Mouse (Mus musculus) frontal cortex, postnatal 25 days (tissue): ENCODE measurements around the gene Btbd9.
A peak's percentile ranks its signal among the peaks of the same experiment; 100 is the strongest.

Source experiments
- DNase-seq, 2 experiments: peaks; one replicate each; pipeline ENCODE4 v3.0.0; 2022; ENCODE audit warnings: low spot score in 2 of 2

The Btbd9 gene

DNA sequence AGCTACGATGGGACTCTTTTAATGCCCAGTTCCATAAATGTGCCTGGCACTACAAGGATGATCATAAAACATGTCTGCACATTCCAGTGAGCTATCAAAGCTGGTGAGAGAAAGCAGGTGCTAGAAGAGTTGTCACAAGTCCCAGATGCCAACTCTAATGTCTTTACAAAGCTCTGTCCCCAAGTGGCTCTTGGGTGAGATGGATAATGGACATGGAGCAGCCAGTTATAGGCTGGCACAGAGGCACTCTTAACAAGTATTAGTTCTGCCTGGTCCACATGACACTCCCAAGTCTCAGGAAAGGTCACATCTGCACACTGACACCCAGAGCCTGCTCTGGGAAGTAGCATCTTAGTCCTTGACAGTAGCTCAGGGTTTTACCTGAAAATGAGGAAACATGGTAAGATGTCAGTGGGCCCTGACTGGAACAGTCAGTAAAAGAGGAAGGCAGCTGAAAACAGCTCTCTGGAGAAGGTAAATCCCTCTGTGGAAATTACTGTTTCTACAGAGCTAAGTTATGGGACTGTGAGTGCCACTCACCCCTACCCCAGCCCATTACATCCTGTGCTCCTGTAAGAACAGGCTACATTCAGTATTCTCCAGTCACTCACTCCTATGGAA lies 91.7 kb downstream of the Btbd9 start:
- DNase-seq = no peak

DNA sequence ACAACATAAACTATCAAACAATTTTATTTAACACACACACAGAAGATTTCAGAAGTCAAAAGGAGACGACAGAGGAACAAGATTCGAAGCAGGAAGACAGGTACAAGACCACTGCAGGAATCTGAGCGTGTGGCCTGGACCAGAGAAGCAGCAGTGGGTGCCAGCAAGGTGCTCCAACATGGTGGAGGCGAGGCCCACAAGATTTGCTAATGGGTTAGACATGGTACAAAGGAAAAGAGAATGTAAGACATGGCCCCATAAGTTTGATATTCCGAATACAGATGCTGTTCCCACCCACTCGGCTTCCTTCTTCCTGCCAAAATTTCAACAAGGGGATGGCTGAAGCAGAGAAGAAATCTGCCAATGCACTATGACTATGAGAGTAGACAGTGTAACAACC lies 94.5 kb downstream of the Btbd9 start:
- DNase-seq = no peak

DNA sequence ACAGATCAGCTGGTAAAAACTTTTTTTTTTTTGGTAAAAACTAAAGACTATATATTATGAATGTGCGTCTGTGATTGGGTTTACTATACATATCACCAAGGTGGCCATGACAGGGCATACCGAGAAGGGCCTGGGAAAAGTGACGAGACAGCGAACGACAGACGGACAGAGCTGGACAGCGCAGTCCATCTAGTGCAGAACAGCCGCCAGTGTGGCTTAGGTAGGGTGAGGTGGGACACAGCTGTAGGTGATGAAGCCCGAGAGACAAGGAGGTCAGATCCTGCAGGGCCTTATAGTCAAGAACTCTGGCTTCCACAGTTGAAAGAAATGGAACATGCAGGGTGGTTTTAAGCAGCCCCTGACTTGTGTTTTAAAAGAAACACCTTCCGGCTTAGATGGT lies 94.9 kb downstream of the Btbd9 start:
- DNase-seq = no peak

DNA sequence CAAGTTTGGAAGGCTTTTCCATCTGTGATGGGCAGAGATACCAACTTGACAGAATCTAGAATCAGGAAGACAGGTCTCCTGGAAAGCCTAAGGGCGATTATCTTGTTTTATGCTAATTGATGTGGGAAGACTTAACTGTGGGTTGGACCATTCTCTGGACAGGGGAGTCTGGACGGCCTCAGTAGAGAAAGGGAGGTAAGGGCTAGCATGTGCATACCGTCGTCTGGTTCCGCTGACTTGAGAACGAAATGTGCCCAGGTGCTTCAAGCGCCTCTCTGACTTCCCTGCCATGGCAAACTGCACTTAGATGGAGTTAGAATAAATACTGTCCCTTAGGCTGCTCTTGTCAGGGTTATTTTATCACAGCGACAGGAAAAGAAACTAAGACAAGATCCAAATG lies 95.9 kb downstream of the Btbd9 start:
- no peak for DNase-seq

DNA sequence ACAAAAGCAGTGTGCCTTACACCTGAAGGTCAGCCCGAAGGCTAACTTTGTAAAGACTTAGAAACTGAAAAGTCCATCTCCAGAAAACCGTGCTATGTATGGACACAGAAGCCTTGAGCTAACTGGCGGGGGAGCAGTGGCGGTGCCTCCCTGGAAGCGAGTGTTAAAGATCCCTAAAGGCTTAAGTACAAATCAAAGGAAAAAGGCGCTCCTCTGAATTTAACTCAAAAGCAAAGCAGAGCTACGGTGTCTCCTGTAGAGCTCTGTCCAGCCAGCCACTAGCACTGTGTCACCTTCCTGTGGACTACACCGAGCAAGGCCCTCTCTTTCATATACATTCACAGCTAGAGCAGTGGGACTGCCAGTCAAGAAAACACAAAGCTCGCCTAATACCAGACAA lies 98.1 kb downstream of the Btbd9 start:
- no peak for DNase-seq

DNA sequence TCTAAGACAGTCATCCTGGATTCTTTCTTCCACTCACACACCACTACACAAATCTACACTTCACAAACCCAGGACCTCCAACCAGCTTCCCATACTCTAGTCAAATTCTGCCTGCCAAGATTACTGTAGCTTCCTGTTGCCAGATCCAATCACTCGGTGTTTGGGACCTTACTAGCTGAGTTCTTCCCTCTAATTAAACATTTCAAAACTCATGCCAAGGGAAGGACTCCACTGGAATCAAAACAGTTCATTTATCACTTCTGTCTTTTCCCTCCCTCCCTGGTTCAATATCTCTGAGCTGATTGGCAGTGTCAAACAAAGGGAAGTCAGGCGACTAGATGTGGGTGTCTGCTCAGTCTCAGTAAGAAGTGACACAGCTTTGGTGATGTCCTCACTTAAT lies 101.7 kb downstream of the Btbd9 start:
- DNase-seq = no peak

DNA sequence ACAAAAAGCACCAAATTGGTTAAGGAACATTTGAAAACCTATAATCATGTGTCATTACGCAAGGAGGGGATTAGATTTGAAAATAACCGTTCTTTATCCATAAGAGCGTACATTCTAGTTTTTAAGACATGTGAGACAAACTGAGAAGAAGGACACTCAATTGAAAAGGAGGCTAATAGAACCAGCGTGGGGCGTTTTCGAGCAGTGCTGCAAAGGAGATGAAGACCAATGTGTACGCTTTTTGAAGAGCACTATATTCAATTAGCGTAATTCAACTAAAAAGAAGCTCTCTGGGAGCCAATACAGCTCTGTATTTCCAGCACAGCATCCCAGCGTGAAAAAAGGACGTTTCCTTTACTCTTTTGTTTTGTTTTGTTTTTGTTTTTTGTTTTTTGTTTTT lies 103.5 kb downstream of the Btbd9 start:
- no peak for DNase-seq

DNA sequence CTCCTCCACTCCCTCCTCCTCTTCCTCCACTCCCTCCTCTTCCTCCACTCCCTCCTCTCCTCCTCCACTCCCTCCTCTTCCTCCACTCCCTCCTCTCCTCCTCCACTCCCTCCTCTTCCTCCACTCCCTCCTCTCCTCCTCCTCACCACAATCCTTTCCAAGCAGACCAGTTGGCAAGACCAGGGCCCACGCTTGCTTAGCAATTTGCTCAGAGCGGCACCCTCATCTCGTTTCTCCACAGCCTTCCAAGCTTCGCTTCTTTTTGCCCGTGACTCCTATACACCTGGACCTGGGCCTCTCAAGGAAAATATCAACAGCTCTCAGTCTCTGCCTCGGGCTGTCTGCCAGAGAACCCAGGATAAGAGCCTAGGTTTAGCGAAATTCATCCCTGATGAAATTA lies 104.8 kb downstream of the Btbd9 start:
- DNase-seq = no peak

DNA sequence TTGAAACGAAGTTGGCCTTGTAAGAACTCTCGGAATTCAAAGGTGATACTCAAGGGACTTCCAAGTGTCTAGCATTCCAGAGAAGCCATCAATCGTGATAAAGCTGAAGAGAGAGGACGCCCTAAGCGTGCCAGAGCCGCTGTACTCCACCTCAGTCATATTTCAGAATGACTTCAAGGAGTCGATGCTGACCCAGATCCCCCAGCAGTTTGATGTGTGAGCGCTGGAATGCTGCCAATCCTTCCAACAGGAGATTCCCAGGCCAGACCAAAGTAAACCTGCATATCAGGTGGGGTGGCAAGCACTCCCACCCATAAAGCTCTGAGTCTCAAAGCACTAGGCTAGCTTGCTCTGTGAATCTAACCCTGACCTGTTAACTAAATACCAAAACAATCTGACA lies 105.5 kb downstream of the Btbd9 start:
- DNase-seq = no peak

DNA sequence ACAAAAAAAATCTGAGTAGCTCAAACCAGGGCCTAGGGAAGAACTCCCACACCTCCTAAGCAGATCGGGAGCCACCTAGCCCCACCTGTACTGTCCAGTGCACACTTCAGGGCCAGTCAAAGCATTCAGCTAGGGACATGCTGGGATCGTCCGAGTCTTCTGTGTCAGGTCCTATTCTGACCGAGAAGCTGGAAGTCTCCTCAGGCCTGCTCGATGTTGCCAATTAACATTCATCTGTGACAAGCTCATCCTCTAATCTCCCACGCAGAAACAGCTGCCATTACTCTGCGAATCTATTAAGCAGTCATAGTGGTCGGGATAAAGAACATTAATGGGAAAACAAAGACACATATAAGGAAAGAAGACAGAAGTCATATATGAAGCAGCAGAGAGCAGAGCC lies 106.0 kb downstream of the Btbd9 start:
- DNase-seq = no peak

DNA sequence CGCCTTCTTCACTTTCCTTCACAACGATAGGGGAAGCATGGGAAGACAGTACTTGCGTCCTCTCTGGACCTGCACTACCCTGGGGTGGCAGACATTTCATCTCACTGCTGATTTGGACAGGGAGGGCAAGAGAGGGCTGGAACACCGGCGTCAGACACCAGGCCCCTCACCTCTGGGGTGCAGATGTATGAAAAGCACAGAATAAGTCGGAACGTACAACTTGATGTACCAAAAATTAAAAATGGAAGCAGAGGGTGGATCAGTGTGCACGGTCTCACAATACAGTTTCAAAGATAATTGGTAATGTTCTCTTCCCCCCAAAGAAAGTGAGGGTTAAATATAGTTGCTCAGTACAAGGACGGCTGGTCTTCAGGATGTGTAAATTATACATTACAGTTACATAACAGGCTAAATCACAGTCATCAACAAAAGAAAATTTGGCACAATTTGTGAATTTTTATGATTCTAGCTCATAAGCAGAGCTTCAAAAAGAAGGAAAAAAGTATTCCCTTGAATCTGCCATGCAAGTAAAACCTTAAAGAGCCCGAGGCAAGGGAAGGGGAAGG lies 106.7 kb downstream of the Btbd9 start:
- no peak for DNase-seq

DNA sequence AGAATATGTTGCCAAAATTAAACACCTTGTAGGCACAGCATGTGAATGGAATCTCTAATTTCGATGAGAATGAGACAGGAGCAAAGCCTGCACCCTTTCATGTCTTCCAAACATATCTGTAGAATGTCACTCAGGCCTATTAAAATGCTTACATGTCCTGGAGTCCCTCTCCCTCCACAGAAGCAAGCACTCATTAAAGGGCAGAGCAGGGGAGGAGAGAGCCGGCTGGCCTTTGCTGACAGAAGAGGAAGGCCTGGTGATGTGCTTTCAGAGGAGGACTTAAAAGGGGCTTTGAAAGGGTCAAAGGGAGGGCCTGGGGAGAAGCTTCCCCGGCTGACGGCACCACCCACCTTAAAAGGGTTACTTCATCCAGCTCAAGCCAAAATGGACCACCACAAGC lies 107.9 kb downstream of the Btbd9 start:
- DNase-seq = no peak

DNA sequence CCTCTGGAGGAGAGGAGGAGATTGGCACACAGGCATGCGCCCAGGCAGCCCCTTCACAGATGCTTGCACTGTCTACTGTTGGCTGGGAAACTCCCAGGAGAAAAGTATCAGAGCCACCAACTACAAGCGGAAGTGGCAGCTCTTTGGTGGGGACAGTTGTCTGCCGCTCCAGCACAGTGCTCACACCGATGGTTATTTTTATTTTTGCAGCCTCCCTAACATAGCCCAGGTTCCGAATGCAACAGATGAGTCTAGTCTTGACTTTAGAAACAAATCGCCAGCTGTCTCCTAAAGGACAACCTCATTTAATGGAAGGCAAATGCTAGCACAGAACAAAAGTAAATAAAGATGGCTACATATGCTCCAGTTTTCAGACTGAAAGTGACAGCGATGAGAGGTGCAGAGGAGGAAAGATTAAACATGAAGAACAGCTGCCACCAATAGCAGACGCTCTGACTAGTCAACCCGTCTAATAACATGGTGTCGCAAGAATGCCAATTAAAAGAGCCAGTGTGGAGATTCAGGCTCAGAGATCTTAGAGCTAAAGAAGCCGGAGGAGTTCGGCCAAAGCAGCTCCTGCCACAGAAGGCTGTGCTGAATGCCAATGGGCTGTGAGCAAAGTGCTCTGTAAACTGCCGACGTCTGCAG lies 108.6 kb downstream of the Btbd9 start:
- peak in 1 of 2 experiments; percentile 38 for DNase-seq

DNA sequence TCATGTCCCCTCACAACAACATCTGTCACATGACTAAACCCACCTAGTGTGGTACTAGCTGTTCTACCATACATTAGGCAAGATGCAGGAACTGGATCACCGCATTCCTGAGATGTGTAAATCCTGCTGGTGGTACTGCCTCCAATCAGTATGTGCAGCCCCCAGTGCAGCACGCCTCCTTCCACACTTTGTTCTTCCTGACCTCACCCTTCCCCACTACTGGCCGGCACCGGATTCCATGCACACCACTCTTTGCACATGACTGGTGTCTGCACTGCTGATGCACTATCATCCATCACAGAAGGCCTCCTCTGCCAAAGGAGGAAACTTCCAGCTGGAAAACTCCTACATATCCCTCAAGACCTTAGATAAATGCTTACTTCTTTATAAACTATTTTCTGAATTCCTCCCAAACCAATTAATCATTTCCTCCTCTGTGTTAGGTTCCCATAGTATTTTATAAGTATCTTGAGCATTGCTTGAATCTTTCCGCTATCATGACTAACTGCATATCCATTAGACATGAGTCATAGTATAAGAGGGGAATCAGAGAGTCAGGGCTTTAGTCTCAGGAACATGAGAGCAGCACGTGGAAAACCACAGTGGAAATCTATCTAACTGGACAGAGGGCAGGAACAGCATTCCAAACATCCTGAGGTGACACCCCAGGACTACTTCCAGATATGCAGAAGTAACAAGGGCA lies 111.1 kb downstream of the Btbd9 start:
- DNase-seq = no peak

DNA sequence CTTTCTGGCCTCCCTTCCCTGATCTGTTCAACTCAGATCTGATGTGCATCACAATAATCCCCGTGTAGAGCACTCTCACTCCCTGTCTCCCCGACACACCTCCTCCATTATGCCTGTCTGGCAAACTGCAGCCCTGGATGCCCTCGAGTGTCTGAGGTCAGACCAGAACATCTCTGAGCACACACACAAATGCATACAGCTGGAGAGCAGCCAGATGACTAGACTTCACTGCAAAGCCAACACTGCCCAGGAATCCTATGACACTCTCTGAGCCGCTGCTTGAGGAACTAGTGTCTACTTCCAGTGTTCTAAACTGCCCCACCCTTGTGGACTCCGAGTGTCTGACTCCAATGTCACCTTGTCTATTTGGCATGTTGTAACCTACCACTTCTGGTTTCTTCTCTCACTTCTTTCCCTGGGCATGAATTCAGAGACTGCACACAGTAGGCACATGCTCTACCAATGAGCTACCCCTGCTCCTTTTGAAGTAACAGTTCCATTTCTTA lies 112.0 kb downstream of the Btbd9 start:
- DNase-seq = no peak

DNA sequence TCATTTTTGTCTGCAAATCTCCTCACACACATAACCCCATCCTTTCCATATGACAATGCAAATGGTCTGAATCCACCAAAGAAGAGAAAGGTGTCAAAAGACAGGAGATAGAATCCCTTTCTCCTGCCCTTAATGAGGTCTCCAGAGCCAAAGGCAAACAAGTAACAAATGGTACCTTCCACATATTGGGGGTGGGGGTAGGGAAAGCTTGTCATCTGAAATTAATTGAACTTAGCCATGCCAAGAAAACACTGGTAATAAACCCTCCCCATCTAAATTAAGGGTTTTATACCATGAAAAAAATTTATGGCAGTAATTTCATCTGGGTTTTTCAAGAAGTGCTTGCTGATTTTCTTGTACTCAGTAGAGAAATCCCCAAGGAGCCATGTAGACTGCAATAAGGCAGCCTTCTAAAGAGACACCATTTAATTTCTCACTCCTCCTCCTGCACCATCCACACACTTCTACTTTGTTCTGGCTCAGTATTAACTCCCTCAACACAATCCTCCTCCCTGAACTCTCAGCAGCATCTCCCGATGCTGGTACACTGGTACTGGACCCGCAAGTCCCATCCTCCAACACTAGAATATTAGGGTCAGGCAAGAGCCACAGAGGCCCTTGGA lies 115.5 kb downstream of the Btbd9 start:
- DNase-seq = no peak

DNA sequence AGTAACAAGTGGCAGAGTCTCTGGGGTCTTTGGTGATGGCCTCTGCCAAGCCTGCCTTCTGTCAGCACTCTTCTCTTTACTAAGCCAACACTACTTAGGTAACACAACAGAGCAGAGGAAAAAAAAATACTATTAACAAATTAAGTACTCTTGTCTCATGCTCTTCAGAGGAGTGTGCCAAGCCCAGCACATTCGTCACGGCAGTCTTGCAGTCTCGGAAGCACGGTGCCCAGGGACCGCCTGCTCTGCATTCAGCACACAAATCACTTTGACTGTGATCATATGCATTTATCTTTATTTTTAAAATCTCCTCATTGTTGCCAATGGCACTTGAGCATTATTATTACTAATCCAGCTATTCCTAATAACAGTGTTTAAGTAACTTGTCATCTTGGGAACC lies 116.6 kb downstream of the Btbd9 start:
- DNase-seq = no peak

DNA sequence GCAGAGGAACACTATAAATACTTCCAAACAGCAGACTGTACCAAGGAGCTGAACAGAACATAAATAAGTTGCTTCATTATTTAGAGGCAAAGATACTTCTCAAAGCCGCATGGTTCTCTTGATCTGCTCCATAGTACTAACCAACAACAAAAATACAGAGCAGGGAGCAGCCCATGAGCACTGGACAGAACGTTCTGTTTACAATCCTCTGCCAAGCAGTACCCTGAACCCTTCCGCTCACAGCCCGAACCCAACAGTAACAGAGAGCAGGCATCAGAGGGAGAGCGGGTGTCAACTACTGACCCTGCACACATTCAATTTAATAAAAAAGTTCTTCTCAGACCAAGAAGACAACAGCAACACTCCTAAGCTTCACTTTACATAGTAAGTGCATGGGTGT lies 117.4 kb downstream of the Btbd9 start:
- DNase-seq = no peak

DNA sequence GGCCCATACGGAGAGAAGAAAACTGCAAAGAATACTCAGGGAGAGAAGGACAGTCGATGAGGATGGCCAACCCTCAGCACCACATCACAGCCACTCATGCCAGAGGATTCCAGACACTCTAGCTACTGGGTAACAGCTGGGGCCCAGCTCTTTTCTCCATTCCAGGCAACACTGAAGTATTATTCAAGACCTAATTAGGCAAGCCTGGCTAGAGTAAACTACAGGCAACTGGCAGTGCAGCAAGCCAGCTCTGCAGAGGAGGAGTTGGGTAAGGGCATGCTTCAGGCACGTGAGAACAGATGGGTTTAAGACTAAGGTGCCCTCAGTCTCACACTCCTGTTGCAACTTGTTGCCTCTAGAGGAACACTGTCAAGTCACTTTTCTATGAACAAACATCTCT lies 118.0 kb downstream of the Btbd9 start:
- DNase-seq = no peak

DNA sequence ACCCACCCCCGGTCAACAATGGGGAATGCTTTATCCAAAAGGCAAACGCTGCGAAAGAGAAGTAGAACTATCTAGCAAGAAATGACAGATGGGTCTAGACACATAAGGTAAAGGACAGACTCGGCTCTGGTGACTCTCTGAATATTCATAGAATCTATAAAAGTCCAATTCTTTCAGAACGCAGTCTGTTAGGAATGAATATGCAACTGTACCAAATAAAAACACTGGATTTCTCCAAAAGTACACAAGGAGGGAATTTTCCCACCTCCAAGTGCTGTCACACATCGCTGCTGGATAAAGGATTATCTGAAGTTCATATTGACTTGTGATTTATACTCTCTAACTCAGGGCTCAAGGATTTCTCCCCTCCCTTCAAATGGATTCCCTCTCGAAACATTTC lies 118.8 kb downstream of the Btbd9 start:
- DNase-seq = no peak

DNA sequence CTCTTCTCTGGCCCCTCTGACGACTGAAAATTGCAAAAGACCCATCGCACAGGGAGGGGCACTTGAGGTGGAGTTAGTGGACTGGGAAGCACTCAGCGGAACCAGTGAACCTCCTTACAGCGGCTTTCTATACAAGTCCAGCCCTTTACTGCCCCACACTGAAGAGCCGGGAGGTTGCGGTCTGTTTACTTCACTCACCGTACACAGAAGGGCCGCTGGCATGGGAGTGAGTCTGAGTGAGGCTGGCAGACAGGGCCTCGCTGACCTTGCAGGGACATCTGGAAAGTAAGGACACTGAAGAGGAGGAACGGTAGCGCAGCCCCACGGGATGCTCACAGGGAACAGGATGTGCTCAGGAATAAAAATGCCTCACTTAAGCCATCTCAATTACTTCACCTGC lies 120.0 kb downstream of the Btbd9 start:
- no peak for DNase-seq

DNA sequence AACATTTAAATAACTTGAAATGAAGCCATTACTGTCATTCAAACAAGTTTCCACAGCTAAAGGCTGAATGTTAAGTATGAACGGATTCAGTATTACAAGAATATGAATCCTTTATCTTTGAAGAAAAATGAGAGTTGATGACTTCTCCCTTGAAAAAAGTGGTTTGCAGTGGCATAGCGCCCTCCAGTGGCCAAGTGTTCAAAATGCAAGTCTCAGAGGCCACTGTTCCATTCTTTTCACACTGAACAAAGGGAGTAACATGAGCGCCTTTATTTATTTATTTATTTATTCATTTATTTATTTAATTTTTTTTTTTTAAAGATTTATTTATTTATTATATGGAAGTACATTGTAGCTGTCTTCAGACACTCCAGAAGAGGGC lies 121.4 kb downstream of the Btbd9 start:
- peak; percentile 65 to 83 for DNase-seq
